Mouse (Mus musculus): Measurements from ENCODE around the gene Ammecr1.

- TF ChIP-seq POLR2A (IDR thresholded peaks at IDR 0.05; ENCODE audit: extremely low read depth, insufficient read depth, low read length) (no peak), CTCF (IDR thresholded peaks at IDR 0.05; ENCODE audit: extremely low read depth, insufficient read depth, low read length) (no peak)
Measured at GRCm38 (mm10) chrX:142804596-142804995, 161.9 kb downstream of the Ammecr1 start.
